Mouse (Mus musculus) midbrain, embryonic 12.5 days (tissue): ENCODE measurements around the gene C1qtnf1. TPM values are rescaled to one million over a fixed set of nuclear protein-coding genes. Genes with fewer than 3 reads are reported as not detected.
"Not testable (repeated sequence)": the region's sequence is repeated elsewhere in the genome, so short reads cannot be mapped to it uniquely, and the experiment has no call there.

Source experiments
- ATAC-seq: fragments of 200-750 bp; cut with Nextera tagmentation; 2 replicates; pipeline ENCODE4 v1.8.0; 2017; ENCODE audit warnings: low read depth, moderate TSS enrichment, moderate library complexity; ENCODE audit not compliant: low FRiP score
- H3K27ac ChIP-seq: fragments of 300-500 bp; sonication (generic); replicated peaks from 2 replicates; pipeline ENCODE4 v1.5.1; 2016; ENCODE audit warnings: mild to moderate bottlenecking
- H3K27me3 ChIP-seq: fragments of 300-500 bp; sonication (generic); 2 replicates; pipeline ENCODE4 v1.6.1; 2016; ENCODE audit warnings: mild to moderate bottlenecking
- H3K36me3 ChIP-seq: fragments of 300-500 bp; sonication (generic); 2 replicates; pipeline ENCODE4 v1.6.1; 2016
- H3K4me1 ChIP-seq: fragments of 300-500 bp; sonication (generic); 2 replicates; pipeline ENCODE4 v1.6.1; 2016
- H3K4me2 ChIP-seq: fragments of 300-500 bp; sonication (generic); replicated peaks from 2 replicates; pipeline ENCODE4 v1.6.1; 2016; ENCODE audit warnings: mild to moderate bottlenecking, moderate library complexity
- H3K4me3 ChIP-seq: fragments of 300-500 bp; sonication (generic); 2 replicates; pipeline ENCODE4 v1.5.1; 2016; ENCODE audit warnings: mild to moderate bottlenecking
- H3K9ac ChIP-seq: fragments of 300-500 bp; sonication (generic); replicated peaks from 2 replicates; pipeline ENCODE4 v1.6.1; 2016; ENCODE audit warnings: mild to moderate bottlenecking, moderate library complexity
- H3K9me3 ChIP-seq: fragments of 300-500 bp; sonication (generic); 2 replicates; pipeline ENCODE4 v1.6.1; 2016; ENCODE audit warnings: mild to moderate bottlenecking
- WGBS: fragments of 180-500 bp; shearing (Covaris S2); methylation state at CpG from one replicate; pipeline ENCODE4 v1.1.7; 2016; 5-methylcytosine and 5-hydroxymethylcytosine counted together
- polyA plus RNA-seq: library from polyadenylated mRNA; unstranded; fragments of >200 nt; fragmentation: Nextera tagmentation; extraction: Ambion mirVana; gene quantifications from 2 replicates; pipeline ENCODE4 v1.2.1, GENCODE M21; 2016

The C1qtnf1 gene
- 2.7 and 3.3 TPM in 2 replicates for polyA plus RNA-seq

DNA sequence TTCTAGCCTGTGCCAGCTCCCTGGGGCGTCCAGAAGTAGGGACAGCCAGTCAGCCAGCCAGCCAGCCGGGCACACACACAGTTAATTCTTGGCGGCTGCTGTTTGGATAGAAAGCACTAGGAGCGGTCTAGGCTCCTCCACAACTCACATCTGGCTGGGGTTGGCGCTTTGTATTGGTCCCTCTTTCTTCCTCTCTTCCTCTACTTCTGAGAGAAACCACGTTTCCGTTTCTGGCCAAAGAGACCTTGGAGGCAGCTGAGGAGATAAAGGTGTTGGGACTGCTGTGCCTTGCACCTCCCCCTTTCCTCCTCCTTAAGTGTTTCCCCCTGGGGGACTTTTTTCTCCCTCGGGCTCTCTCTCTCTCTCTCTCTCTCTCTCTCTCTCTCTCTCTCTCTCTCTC is at the start of gene C1qtnf1:
TSS of gene C1qtnf1 (plus strand) at position 218 of the 400 bp plus-strand sequence.
- Histone ChIP-seq H3K27ac (no peak within 1 kb of the TSS), H3K4me1 (peaks cover 28% of the 10 kb centered on the region), H3K4me2 (peak within 1 kb of the TSS; percentile 38), H3K4me3 (peak within 1 kb of the TSS; percentile 14; the same call in 1 of the 2 replicates), H3K36me3 (no peaks in the 10 kb centered on the region), H3K27me3 (peaks cover 46% of the 10 kb centered on the region), H3K9ac (no peak within 1 kb of the TSS), H3K9me3 (no peaks in the 10 kb centered on the region)
- ATAC-seq = no peak
- WGBS = 4% methylated on average over 8 of the region's 8 CpGs

- Histone ChIP-seq H3K9me3 (no peaks in the 10 kb centered on the region), H3K27ac (no peak overlapping the region), H3K4me1 (peaks cover 4% of the 10 kb centered on the region; the same call in 1 of the 2 replicates), H3K4me3 (no peak overlapping the region), H3K4me2 (no peak overlapping the region), H3K36me3 (no peaks in the 10 kb centered on the region), H3K9ac (no peak overlapping the region), H3K27me3 (no peaks in the 10 kb centered on the region)
- no peak for ATAC-seq
- WGBS = 86% methylated on average over 6 of the region's 6 CpGs
Measured at GRCm38 (mm10) chr11:118378656-118379055, 49.3 kb upstream of the C1qtnf1 start.

- no peak for ATAC-seq
- Histone ChIP-seq H3K4me1 (peaks cover 4% of the 10 kb centered on the region; the same call in 1 of the 2 replicates), H3K27ac (no peak overlapping the region), H3K9ac (no peak overlapping the region), H3K4me3 (no peak overlapping the region), H3K36me3 (no peaks in the 10 kb centered on the region), H3K4me2 (no peak overlapping the region), H3K9me3 (no peaks in the 10 kb centered on the region), H3K27me3 (no peaks in the 10 kb centered on the region)
- WGBS = 49% methylated on average over 11 of the region's 11 CpGs
Measured at GRCm38 (mm10) chr11:118379251-118380009, 48.6 kb upstream of the C1qtnf1 start.

DNA sequence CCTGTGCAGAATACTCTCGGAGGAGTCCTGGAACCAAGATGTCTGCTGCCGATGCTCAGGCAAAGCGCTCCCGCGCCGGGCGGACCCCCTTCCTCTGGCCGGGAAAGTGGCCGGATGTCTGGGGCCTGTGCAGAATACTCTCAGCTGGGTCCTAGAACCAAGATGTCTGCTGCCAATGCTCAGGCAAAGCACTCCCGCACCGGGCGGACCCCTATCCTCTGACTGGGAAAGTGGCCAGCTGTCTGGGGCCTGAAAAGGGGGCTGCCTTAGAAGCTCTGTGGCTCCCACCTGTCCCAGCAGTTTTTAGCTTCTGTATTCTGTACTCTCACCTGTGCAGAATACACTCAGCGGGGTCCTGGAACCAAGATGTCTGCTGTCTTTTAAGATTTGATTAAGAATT is 40.2 kb upstream of the C1qtnf1 start:
- H3K9ac ChIP-seq, H3K4me3 ChIP-seq, H3K4me1 ChIP-seq, ATAC-seq, H3K4me2 ChIP-seq, H3K27ac ChIP-seq, H3K9me3 ChIP-seq, H3K27me3 ChIP-seq, H3K36me3 ChIP-seq: not testable (repeated sequence)
- 94% methylated on average over 13 of the region's 13 CpGs for WGBS

DNA sequence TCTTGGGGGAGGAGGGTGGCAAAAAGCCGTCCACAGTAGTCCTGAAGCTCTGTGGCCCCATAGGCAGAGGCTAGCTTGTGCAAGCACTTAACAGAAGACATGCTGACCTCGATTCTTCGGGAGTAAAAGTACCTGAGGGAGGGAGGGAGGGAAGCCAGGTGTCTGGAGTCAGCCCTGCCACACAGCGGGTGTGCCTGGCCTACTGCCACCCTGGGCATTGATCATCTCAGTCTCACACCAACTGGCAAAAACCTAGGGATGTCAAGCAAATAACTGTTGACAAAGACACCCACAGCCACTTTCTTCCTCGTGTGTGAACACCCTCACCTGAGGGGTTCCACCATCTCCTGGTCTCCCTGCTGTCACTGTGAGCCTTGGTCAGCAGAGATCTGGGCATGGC is 34.0 kb upstream of the C1qtnf1 start:
- no peak overlapping the region for H3K9ac ChIP-seq
- H3K4me1 ChIP-seq = no peaks in the 10 kb centered on the region
- no peak overlapping the region for H3K27ac ChIP-seq
- no peak for ATAC-seq
- H3K36me3 ChIP-seq = no peaks in the 10 kb centered on the region
- H3K4me2 ChIP-seq = no peak overlapping the region
- H3K9me3 ChIP-seq = no peaks in the 10 kb centered on the region
- 77% methylated on average over 5 of the region's 5 CpGs for WGBS
- H3K4me3 ChIP-seq = no peak overlapping the region
- H3K27me3 ChIP-seq = no peaks in the 10 kb centered on the region

DNA sequence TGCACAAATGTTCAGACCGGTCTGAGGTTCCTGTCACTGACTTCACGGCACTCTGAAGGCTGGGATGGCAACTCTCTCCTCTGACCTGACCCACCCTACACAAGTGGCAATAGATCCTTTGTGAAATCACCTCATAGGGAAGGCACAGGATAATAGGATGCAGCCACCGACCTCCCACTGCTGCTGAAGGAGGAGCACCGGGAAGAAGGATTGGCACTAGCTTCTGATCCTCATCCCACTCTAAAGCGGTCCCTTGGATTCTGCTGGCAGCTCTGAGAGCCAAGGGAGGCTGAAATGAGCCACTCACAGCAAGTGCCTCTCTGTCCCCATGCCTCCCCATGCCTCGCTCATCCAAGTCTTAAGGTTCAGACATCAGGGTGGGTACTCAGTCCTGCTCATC is 33.5 kb upstream of the C1qtnf1 start:
- H3K4me3 ChIP-seq = no peak overlapping the region
- no peaks in the 10 kb centered on the region for H3K27me3 ChIP-seq
- no peaks in the 10 kb centered on the region for H3K4me1 ChIP-seq
- H3K9ac ChIP-seq = no peak overlapping the region
- H3K36me3 ChIP-seq = no peaks in the 10 kb centered on the region
- no peak overlapping the region for H3K4me2 ChIP-seq
- H3K9me3 ChIP-seq = no peaks in the 10 kb centered on the region
- WGBS = 62% methylated on average over 6 of the region's 6 CpGs
- ATAC-seq = no peak
- H3K27ac ChIP-seq = no peak overlapping the region

DNA sequence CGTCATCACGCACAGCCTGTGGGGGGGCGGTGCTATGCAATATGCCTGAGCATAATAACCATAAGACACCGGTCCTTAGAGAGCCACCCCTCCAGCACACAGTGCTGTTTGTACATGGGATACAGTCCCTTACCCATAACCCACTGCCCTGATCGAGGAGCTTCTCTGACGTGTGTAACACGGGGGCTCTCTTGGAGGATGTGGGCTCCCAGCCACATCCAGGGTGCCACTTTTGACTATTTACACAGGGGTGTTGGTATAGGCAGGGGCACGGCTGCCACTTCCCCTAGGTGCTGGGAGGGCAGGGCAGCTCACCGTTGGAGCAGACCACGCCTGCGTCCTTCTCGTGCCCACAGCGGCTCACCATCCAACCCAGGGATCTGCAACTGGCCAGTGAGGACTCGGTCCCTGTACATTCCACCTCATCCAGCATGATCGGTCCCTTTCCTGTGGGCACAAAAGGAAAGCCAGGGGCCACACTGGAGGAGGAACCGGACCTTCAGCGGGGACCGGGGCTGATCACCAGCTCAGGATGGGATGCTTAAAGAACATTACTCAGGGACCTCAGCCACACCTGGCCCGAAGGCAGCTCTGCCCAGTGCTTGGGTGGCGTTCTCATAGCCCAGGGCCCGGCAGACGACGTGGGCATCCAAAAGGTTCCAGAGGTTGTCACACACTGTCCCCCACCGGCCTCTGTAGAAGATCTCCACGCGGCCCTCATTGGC is 30.0 kb upstream of the C1qtnf1 start:
- H3K4me1 ChIP-seq = no peaks in the 10 kb centered on the region
- no peak overlapping the region for H3K27ac ChIP-seq
- ATAC-seq = no peak
- H3K9ac ChIP-seq = no peak overlapping the region
- H3K4me3 ChIP-seq = no peak overlapping the region
- no peaks in the 10 kb centered on the region for H3K36me3 ChIP-seq
- H3K27me3 ChIP-seq = no peaks in the 10 kb centered on the region
- H3K9me3 ChIP-seq = no peaks in the 10 kb centered on the region
- H3K4me2 ChIP-seq = no peak overlapping the region
- 92% methylated on average over 26 of the region's 26 CpGs for WGBS

- Histone ChIP-seq H3K27me3 (no peaks in the 10 kb centered on the region), H3K9me3 (no peaks in the 10 kb centered on the region), H3K4me2 (no peak overlapping the region), H3K27ac (no peak overlapping the region), H3K4me3 (no peak overlapping the region), H3K36me3 (no peaks in the 10 kb centered on the region), H3K4me1 (no peaks in the 10 kb centered on the region), H3K9ac (no peak overlapping the region)
- ATAC-seq = no peak
- WGBS = 81% methylated on average over 5 of the region's 5 CpGs
Measured at GRCm38 (mm10) chr11:118399891-118400565, 28.0 kb upstream of the C1qtnf1 start.

DNA sequence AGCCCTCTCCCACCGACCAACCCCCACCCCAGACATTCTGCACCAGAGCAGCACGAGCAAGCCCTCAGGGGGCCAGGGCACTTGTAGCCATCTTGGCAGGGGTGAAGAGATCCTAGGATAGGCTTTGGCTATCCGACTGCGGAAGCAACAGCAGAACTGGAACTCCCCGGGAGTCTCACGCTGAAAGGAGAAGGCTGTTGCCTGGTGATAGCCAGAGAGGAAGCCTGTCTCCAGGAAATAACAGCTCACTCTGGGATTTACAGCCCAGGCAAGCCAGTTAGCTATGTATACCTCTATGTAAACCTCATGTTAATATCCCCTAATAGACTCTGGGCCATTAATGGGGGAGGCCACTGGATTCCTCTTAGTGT is 27.5 kb upstream of the C1qtnf1 start:
- Histone ChIP-seq H3K36me3 (peaks cover 3% of the 10 kb centered on the region), H3K9me3 (no peaks in the 10 kb centered on the region), H3K4me2 (no peak overlapping the region), H3K4me1 (no peaks in the 10 kb centered on the region), H3K27me3 (no peaks in the 10 kb centered on the region), H3K9ac (no peak overlapping the region), H3K27ac (no peak overlapping the region), H3K4me3 (no peak overlapping the region)
- ATAC-seq = no peak
- 54% methylated on average over 6 of the region's 6 CpGs for WGBS

DNA sequence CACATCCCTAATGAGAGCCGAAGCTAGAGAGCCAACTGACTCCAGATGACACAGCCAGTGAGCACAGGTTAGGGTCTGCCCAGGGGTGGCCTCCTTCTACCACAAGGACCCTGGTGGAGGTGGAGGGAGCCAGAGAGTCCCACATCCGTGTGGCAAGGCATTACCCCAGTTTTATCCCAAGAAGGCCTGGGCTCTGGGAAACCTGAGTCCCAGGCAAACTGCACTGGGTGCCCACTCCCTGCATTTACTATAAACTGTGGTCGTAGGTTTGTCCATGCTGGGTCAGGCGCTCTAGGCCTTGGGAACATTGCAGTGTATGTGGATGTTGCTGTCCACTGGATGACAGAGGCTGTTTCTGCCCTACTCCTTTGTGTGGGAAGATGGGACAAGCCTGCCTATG is 26.8 kb upstream of the C1qtnf1 start:
- H3K4me1 ChIP-seq = no peaks in the 10 kb centered on the region
- no peaks in the 10 kb centered on the region for H3K27me3 ChIP-seq
- no peak overlapping the region for H3K4me3 ChIP-seq
- no peak for ATAC-seq
- H3K4me2 ChIP-seq = no peak overlapping the region
- no peak overlapping the region for H3K27ac ChIP-seq
- H3K9ac ChIP-seq = no peak overlapping the region
- WGBS = 93% methylated on average over 4 of the region's 4 CpGs
- peaks cover 9% of the 10 kb centered on the region for H3K36me3 ChIP-seq
- H3K9me3 ChIP-seq = no peaks in the 10 kb centered on the region

DNA sequence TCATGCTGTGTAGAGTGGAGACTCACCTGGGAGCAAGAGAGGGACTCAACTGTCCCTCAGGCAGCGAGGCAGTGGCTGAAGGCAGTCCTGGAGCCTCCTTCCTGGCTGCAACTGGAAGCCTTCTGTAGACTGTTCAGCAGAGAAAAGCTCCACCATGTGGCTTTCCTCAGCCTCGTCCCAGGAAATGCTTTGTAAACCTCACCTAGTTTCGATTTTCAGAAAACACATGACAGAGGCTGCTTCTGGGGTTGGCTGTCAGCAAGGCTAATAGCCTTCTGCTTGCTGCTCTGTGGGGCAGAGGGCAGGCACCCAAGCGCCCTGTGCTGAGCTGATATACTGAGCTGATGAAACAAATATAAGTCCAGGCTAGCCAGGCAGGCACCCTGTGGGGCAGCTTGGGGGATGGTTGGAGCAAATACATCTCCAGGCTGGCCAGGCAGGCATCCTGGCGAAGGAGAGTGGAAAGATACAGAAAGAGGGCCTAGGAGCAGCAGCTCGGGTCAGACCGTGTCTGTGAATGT is 26.2 kb upstream of the C1qtnf1 start, which contains the start of gene Lgals3bp:
TSS of gene Lgals3bp (minus strand) at position 333 of the 521 bp plus-strand sequence.
- 63% methylated on average over 7 of the region's 7 CpGs for WGBS
- H3K4me2 ChIP-seq = no peak within 1 kb of the TSS
- no peak within 1 kb of the TSS for H3K27ac ChIP-seq
- H3K4me1 ChIP-seq = no peaks in the 10 kb centered on the region
- H3K9me3 ChIP-seq = no peaks in the 10 kb centered on the region
- H3K36me3 ChIP-seq = peaks cover 16% of the 10 kb centered on the region
- H3K27me3 ChIP-seq = no peaks in the 10 kb centered on the region
- no peak for ATAC-seq
- H3K4me3 ChIP-seq = no peak within 1 kb of the TSS
- H3K9ac ChIP-seq = no peak within 1 kb of the TSS

DNA sequence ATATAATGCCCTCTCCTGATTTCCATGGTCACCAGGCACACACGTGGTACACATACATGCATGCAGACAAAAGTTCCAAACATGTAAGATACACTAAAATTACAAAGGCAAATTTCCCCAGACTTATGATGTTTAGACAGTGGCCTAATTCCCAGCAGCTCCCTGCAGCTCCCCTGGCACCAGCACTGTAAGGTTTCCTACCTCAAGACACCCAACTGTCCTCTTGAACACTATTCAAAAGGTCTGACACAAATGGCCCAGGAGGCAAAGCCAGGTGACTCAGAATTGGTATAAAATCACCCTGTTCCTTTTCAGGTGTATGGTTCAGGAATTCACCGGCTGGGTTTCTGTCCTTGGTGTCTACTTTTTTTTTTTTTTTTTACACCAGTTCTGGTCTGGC is 24.8 kb upstream of the C1qtnf1 start:
- no peaks in the 10 kb centered on the region for H3K9me3 ChIP-seq
- H3K4me3 ChIP-seq = no peak overlapping the region
- peaks cover 29% of the 10 kb centered on the region for H3K36me3 ChIP-seq
- H3K27me3 ChIP-seq = no peaks in the 10 kb centered on the region
- 92% methylated on average over 2 of the region's 2 CpGs for WGBS
- no peaks in the 10 kb centered on the region for H3K4me1 ChIP-seq
- H3K9ac ChIP-seq = no peak overlapping the region
- no peak overlapping the region for H3K27ac ChIP-seq
- no peak for ATAC-seq
- H3K4me2 ChIP-seq = no peak overlapping the region
